Comparison of ENCODE assay signal across 22 mouse cellular contexts in genomic region chr1:18551211-18551610, GRCm38 (mm10).
DNase-seq lines count a peak whose midpoint lies in the region; ATAC-seq and TF ChIP-seq lines count a peak whose summit lies in the region.
"Had no signal": no experiment of that assay in that cellular context is flagged by ENCODE, and none has a peak within 500 bp of the region (broad histone marks: within the 10 kb centered on the region; RNA-seq: fewer than 3 reads in every experiment).

No protein-coding gene starts in this region.

- no peaks in the 10 kb centered on the region for H3K27me3 ChIP-seq in kidney, adult 2 months (replicated peaks; ENCODE audit: control insufficient read depth, insufficient read depth, low read length)
- H3K27me3 ChIP-seq: heart, embryonic 12.5 days; lung, embryonic 15.5 days; stomach, embryonic 15.5 days had no signal

- ATAC-seq in cerebellum, adult (ENCODE audit: insufficient number of reproducible peaks, low FRiP score, low TSS enrichment), result peak; percentile 40; the same call in 1 of the 2 replicates
- ATAC-seq: activated CD4-positive, CD25-positive, alpha-beta regulatory T cell, adult 4 months; CD4-positive, CD25-positive, alpha-beta regulatory T cell, adult 4 months; forebrain, embryonic 14.5 days; midbrain, embryonic 16.5 days had no signal

- H3K4me1 ChIP-seq in kidney, adult 2 months (ENCODE audit: control insufficient read depth, insufficient read depth, low read length), result no peaks in the 10 kb centered on the region
- H3K4me1 ChIP-seq: heart, embryonic 12.5 days; lung, embryonic 15.5 days; stomach, embryonic 15.5 days had no signal

- no peaks in the 10 kb centered on the region for H3K36me3 ChIP-seq in kidney, adult 2 months (ENCODE audit: control insufficient read depth, insufficient read depth, low read length)
- H3K36me3 ChIP-seq: heart, embryonic 12.5 days; lung, embryonic 15.5 days; stomach, embryonic 15.5 days had no signal

- intact Hi-C loops in left cerebral cortex, postnatal 14 days (cut with DNase I), result no loop called here

- no peak for TF ChIP-seq CTCF in layer of hippocampus, adult 2 months (conservative IDR thresholded peaks at IDR 0.05)
- no peak for TF ChIP-seq CTCF in kidney, adult 2 months (conservative IDR thresholded peaks at IDR 0.05; ENCODE audit: insufficient read depth, insufficient read length, low read depth, low read length)

- TF ChIP-seq POLR2A in kidney, adult 2 months (IDR thresholded peaks at IDR 0.05; ENCODE audit: low read depth, low read length), result no peak

- no peak overlapping the region; the same call in 1 of the 2 replicates for H3K27ac ChIP-seq in layer of hippocampus, adult 2 months
- H3K27ac ChIP-seq in kidney, adult 2 months (ENCODE audit: insufficient read depth, low read depth, low read length), result no peak overlapping the region
- H3K27ac ChIP-seq: left cerebral cortex, adult 2 months; liver, embryonic 14.5 days; lung, embryonic 15.5 days; stomach, embryonic 15.5 days had no signal

- DNase-seq in cerebellum, postnatal 4 days (ENCODE audit: low spot score in 2 of 2), result no peak
- peak; percentile 6 for DNase-seq in left cerebral cortex, postnatal 14 days (ENCODE audit: low spot score in 2 of 2)
- no peak for DNase-seq in left cerebral cortex, adult 8-10 months (ENCODE audit: low spot score in 2 of 2)
- peak; percentile 18 to 41 for DNase-seq in layer of hippocampus, adult 2 months (ENCODE audit: low spot score in 2 of 2)
- peak; percentile 26 for DNase-seq in layer of hippocampus, postnatal 36 days
- no peak for DNase-seq in kidney, adult 2 months
- no peak for DNase-seq in heart, adult 18-20 months
- DNase-seq: adrenal gland, postnatal 25 days; kidney, adult 18-20 months; kidney, postnatal 10 days; lung, postnatal 4 days; retina, postnatal 1 day had no signal

- WGBS in kidney, adult 2 months, result 73% methylated on average over 2 of the region's 2 CpGs

- H3K4me3 ChIP-seq in layer of hippocampus, adult 2 months, result no peak overlapping the region
- no peak overlapping the region for H3K4me3 ChIP-seq in kidney, adult 2 months (ENCODE audit: insufficient read depth, low read depth, low read length)
- H3K4me3 ChIP-seq: heart, embryonic 12.5 days; left cerebral cortex, adult 2 months; lung, embryonic 15.5 days; stomach, embryonic 15.5 days had no signal

Comparison
In these comparisons a context has a peak if more than half of its experiments do, and no peak if none do; other contexts are left out.
1. DNase-seq: peak in left cerebral cortex, postnatal 14 days (2 of 2), layer of hippocampus, adult 2 months (2 of 2) and layer of hippocampus, postnatal 36 days (2 of 2); none in cerebellum, postnatal 4 days (0 of 2), left cerebral cortex, adult 8-10 months (0 of 2), kidney, adult 2 months (single experiment) and heart, adult 18-20 months (0 of 2).